Comparison of ENCODE assay signal across 27 mouse cellular contexts in genomic region chr11:26075536-26075935, GRCm38 (mm10).
"Had no signal": no experiment of that assay in that cellular context is flagged by ENCODE, and none has a peak within 500 bp of the region (broad histone marks: within the 10 kb centered on the region; RNA-seq: fewer than 3 reads in every experiment).

No protein-coding gene starts in this region.

- H3K4me2 ChIP-seq: heart, embryonic 11.5 days; heart, embryonic 13.5 days; heart, embryonic 15.5 days; hindbrain, embryonic 13.5 days; hindbrain, embryonic 15.5 days; kidney, embryonic 15.5 days; limb, embryonic 13.5 days; limb, embryonic 15.5 days; liver, embryonic 12.5 days had no signal

- H3K4me3 ChIP-seq: heart, adult 2 months; heart, embryonic 13.5 days; heart, embryonic 15.5 days; hindbrain, embryonic 13.5 days; hindbrain, embryonic 15.5 days; kidney, embryonic 15.5 days; limb, embryonic 13.5 days; limb, embryonic 15.5 days; liver, embryonic 12.5 days had no signal

- DNase-seq: gastrocnemius, postnatal 14 days; gastrocnemius, postnatal 36 days; heart, adult 11 months; heart, adult 2 months; heart, postnatal 14 days; heart, postnatal 36 days; kidney, adult 11 months; kidney, adult 2 months; kidney, adult 9 months; kidney, postnatal 14 days; kidney, postnatal 36 days; layer of hippocampus, adult 9-11 months; layer of hippocampus, postnatal 36 days; left cerebral cortex, postnatal 4 days had no signal

- H3K27ac ChIP-seq: heart, adult 2 months; heart, embryonic 13.5 days; heart, embryonic 15.5 days; hindbrain, embryonic 13.5 days; hindbrain, embryonic 15.5 days; hindbrain, postnatal 0 days; kidney, embryonic 15.5 days; kidney, postnatal 0 days; limb, embryonic 13.5 days; limb, embryonic 15.5 days; liver, embryonic 12.5 days; liver, embryonic 14.5 days had no signal

- H3K9ac ChIP-seq: heart, embryonic 13.5 days; heart, embryonic 15.5 days; hindbrain, embryonic 13.5 days; hindbrain, embryonic 15.5 days; kidney, embryonic 15.5 days; limb, embryonic 13.5 days; limb, embryonic 15.5 days; liver, embryonic 12.5 days; liver, embryonic 14.5 days had no signal

- H3K9me3 ChIP-seq: heart, embryonic 13.5 days; heart, embryonic 15.5 days; hindbrain, embryonic 13.5 days; hindbrain, embryonic 15.5 days; kidney, embryonic 15.5 days; limb, embryonic 13.5 days; limb, embryonic 15.5 days; liver, embryonic 12.5 days had no signal

- H3K4me1 ChIP-seq: heart, embryonic 13.5 days; heart, embryonic 15.5 days; kidney, embryonic 15.5 days; limb, embryonic 13.5 days; limb, embryonic 15.5 days; liver, embryonic 12.5 days had no signal

- H3K36me3 ChIP-seq: heart, embryonic 13.5 days; heart, embryonic 15.5 days; hindbrain, embryonic 13.5 days; hindbrain, embryonic 15.5 days; kidney, embryonic 15.5 days; limb, embryonic 13.5 days; limb, embryonic 15.5 days; liver, embryonic 12.5 days had no signal

- ATAC-seq: hindbrain, postnatal 0 days; intestine, embryonic 16.5 days; liver, embryonic 12.5 days had no signal

- H3K27me3 ChIP-seq: heart, embryonic 13.5 days; heart, embryonic 15.5 days; hindbrain, embryonic 13.5 days; hindbrain, embryonic 15.5 days; kidney, embryonic 15.5 days; limb, embryonic 13.5 days; limb, embryonic 15.5 days; liver, embryonic 12.5 days had no signal
